Mouse (Mus musculus): Measurements from ENCODE around the gene Nfkbid. TPM values are rescaled to one million over a fixed set of nuclear protein-coding genes. Genes with fewer than 3 reads are reported as not detected.

Nfkbid gene
- polyA plus RNA-seq, 1 experiment: 0.04 TPM

DNA sequence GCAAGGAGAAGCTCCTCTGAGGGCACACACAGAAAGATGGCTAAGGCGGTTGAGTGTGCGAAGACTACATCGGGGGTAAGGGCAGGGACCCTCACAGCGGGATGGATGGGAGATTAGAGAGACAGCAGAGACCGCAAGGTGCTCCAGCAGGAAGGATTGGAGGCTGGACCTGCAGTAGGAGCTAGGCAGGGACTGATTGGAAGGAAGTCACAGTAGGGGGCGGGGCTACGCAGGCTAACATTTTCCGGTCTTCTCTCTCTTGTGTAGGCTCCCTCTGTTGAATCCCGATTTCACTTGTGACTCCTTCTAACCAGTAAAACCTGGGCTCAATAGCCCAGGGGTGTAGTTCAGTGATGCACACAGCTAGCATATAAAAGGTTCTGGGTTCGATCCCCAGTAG lies 15.3 kb downstream of the Nfkbid start:
- Histone ChIP-seq H3K27me3 (ENCODE audit: control insufficient read depth, insufficient read depth, insufficient read length) (peaks cover 8% of the 10 kb centered on the region), H3ac (ENCODE audit: control insufficient read depth, insufficient read length, low read depth) (no peak overlapping the region), H3K79me3 (ENCODE audit: low read depth) (no peaks in the 10 kb centered on the region), H3K79me2 (ENCODE audit: control insufficient read depth, insufficient read depth) (no peaks in the 10 kb centered on the region), H3K36me3 (ENCODE audit: control insufficient read depth, insufficient read depth) (no peaks in the 10 kb centered on the region), H3K4me3 (ENCODE audit: insufficient read depth, poor library complexity, severe bottlenecking) (no peak overlapping the region)
- TF ChIP-seq MYOD1 (IDR thresholded peaks at IDR 0.05; ENCODE audit: control insufficient read depth, insufficient read length, low read depth) (no peak), CTCF (IDR thresholded peaks at IDR 0.05; ENCODE audit: control insufficient read depth, insufficient read depth, insufficient read length) (no peak), MYOG (IDR thresholded peaks at IDR 0.05; ENCODE audit: control insufficient read depth, extremely low read depth, insufficient read length) (no peak), MAX (IDR thresholded peaks at IDR 0.05) (no peak), USF1 (IDR thresholded peaks at IDR 0.05; ENCODE audit: low read depth) (no peak)

- TF ChIP-seq MYOD1 (IDR thresholded peaks at IDR 0.05; ENCODE audit: control insufficient read depth, insufficient read length, low read depth) (no peak), CTCF (IDR thresholded peaks at IDR 0.05; ENCODE audit: control insufficient read depth, insufficient read depth, insufficient read length) (no peak), MAX (IDR thresholded peaks at IDR 0.05) (no peak), USF1 (IDR thresholded peaks at IDR 0.05; ENCODE audit: low read depth) (no peak), CEBPB (IDR thresholded peaks at IDR 0.05; ENCODE audit: low read depth) (no peak), FOSL1 (IDR thresholded peaks at IDR 0.05; ENCODE audit: insufficient read depth, low read length, poor library complexity, severe bottlenecking) (no peak), MYOG (IDR thresholded peaks at IDR 0.05; ENCODE audit: control insufficient read depth, extremely low read depth, insufficient read length) (no peak)
- H3ac ChIP-seq (ENCODE audit: control insufficient read depth, insufficient read length, low read depth): no peak overlapping the region
- peaks cover 20% of the 10 kb centered on the region for H3K27me3 ChIP-seq (ENCODE audit: control insufficient read depth, insufficient read depth, insufficient read length)
- H3K79me3 ChIP-seq (ENCODE audit: low read depth): no peaks in the 10 kb centered on the region
- H3K36me3 ChIP-seq (ENCODE audit: control insufficient read depth, insufficient read depth): no peaks in the 10 kb centered on the region
- H3K4me3 ChIP-seq (ENCODE audit: insufficient read depth, poor library complexity, severe bottlenecking): no peak overlapping the region
- H3K79me2 ChIP-seq (ENCODE audit: control insufficient read depth, insufficient read depth): no peaks in the 10 kb centered on the region
Measured at GRCm38 (mm10) chr7:30439734-30440133, 18.2 kb downstream of the Nfkbid start.

DNA sequence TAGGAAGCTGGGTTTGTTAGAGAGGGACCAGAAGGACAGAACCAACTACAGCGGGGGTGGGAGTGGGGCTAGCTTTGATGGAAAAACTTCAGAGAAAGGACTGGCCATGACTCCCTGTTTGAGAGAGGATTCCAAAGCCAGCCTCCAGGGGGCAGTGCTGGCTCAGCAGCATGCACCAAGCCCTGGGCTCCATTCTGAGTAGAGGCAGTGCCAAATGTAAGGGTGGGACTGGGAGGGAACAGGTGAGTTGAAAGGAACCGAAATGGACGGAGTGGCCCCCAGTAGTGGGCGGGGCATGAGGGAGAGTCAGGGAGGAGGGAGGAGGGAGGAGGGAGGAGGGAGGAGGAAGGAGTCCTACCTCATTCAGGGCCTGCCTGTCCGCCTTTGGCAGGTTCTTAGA lies 19.2 kb downstream of the Nfkbid start:
- TF ChIP-seq MYOD1 (IDR thresholded peaks at IDR 0.05; ENCODE audit: control insufficient read depth, insufficient read length, low read depth) (no peak), CEBPB (IDR thresholded peaks at IDR 0.05; ENCODE audit: low read depth) (no peak), USF1 (IDR thresholded peaks at IDR 0.05; ENCODE audit: low read depth) (no peak), MYOG (IDR thresholded peaks at IDR 0.05; ENCODE audit: control insufficient read depth, extremely low read depth, insufficient read length) (no peak), CTCF (IDR thresholded peaks at IDR 0.05; ENCODE audit: control insufficient read depth, insufficient read depth, insufficient read length) (no peak), FOSL1 (IDR thresholded peaks at IDR 0.05; ENCODE audit: insufficient read depth, low read length, poor library complexity, severe bottlenecking) (no peak), MAX (IDR thresholded peaks at IDR 0.05) (no peak)
- Histone ChIP-seq H3ac (ENCODE audit: control insufficient read depth, insufficient read length, low read depth) (no peak overlapping the region), H3K79me2 (ENCODE audit: control insufficient read depth, insufficient read depth) (no peaks in the 10 kb centered on the region), H3K79me3 (ENCODE audit: low read depth) (no peaks in the 10 kb centered on the region), H3K4me3 (ENCODE audit: insufficient read depth, poor library complexity, severe bottlenecking) (no peak overlapping the region), H3K27me3 (ENCODE audit: control insufficient read depth, insufficient read depth, insufficient read length) (peaks cover 27% of the 10 kb centered on the region), H3K36me3 (ENCODE audit: control insufficient read depth, insufficient read depth) (no peaks in the 10 kb centered on the region)

GRCm38 (mm10) chr7:30443696-30444095 lies 22.2 kb downstream of the Nfkbid start:
- H3K36me3 ChIP-seq (ENCODE audit: control insufficient read depth, insufficient read depth): no peaks in the 10 kb centered on the region
- H3K79me2 ChIP-seq (ENCODE audit: control insufficient read depth, insufficient read depth): no peaks in the 10 kb centered on the region
- H3K4me3 ChIP-seq (ENCODE audit: insufficient read depth, poor library complexity, severe bottlenecking): no peak overlapping the region
- peaks cover 27% of the 10 kb centered on the region for H3K27me3 ChIP-seq (ENCODE audit: control insufficient read depth, insufficient read depth, insufficient read length)
- no peaks in the 10 kb centered on the region for H3K79me3 ChIP-seq (ENCODE audit: low read depth)
- no peak for TF ChIP-seq CTCF (IDR thresholded peaks at IDR 0.05; ENCODE audit: control insufficient read depth, insufficient read depth, insufficient read length)
- TF ChIP-seq MYOG (IDR thresholded peaks at IDR 0.05; ENCODE audit: control insufficient read depth, extremely low read depth, insufficient read length): no peak
- TF ChIP-seq USF1 (IDR thresholded peaks at IDR 0.05; ENCODE audit: low read depth): no peak
- no peak for TF ChIP-seq MYOD1 (IDR thresholded peaks at IDR 0.05; ENCODE audit: control insufficient read depth, insufficient read length, low read depth)
- no peak for TF ChIP-seq FOSL1 (IDR thresholded peaks at IDR 0.05; ENCODE audit: insufficient read depth, low read length, poor library complexity, severe bottlenecking)
- TF ChIP-seq MAX (IDR thresholded peaks at IDR 0.05): no peak
- TF ChIP-seq CEBPB (IDR thresholded peaks at IDR 0.05; ENCODE audit: low read depth): no peak
- H3ac ChIP-seq (ENCODE audit: control insufficient read depth, insufficient read length, low read depth): no peak overlapping the region

GRCm38 (mm10) chr7:30444154-30444970 lies 22.8 kb downstream of the Nfkbid start:
- TF ChIP-seq MAX (IDR thresholded peaks at IDR 0.05) (no peak), FOSL1 (IDR thresholded peaks at IDR 0.05; ENCODE audit: insufficient read depth, low read length, poor library complexity, severe bottlenecking) (no peak), USF1 (IDR thresholded peaks at IDR 0.05; ENCODE audit: low read depth) (no peak), MYOD1 (IDR thresholded peaks at IDR 0.05; ENCODE audit: control insufficient read depth, insufficient read length, low read depth) (no peak), CEBPB (IDR thresholded peaks at IDR 0.05; ENCODE audit: low read depth) (no peak), MYOG (IDR thresholded peaks at IDR 0.05; ENCODE audit: control insufficient read depth, extremely low read depth, insufficient read length) (no peak), CTCF (IDR thresholded peaks at IDR 0.05; ENCODE audit: control insufficient read depth, insufficient read depth, insufficient read length) (no peak)
- no peak overlapping the region for H3ac ChIP-seq (ENCODE audit: control insufficient read depth, insufficient read length, low read depth)
- peaks cover 27% of the 10 kb centered on the region for H3K27me3 ChIP-seq (ENCODE audit: control insufficient read depth, insufficient read depth, insufficient read length)
- no peak overlapping the region for H3K4me3 ChIP-seq (ENCODE audit: insufficient read depth, poor library complexity, severe bottlenecking)
- no peaks in the 10 kb centered on the region for H3K79me3 ChIP-seq (ENCODE audit: low read depth)
- H3K79me2 ChIP-seq (ENCODE audit: control insufficient read depth, insufficient read depth): no peaks in the 10 kb centered on the region
- no peaks in the 10 kb centered on the region for H3K36me3 ChIP-seq (ENCODE audit: control insufficient read depth, insufficient read depth)

All from C2C12 (cell line).